Mouse (Mus musculus) lung, embryonic 14.5 days (tissue): ENCODE data around the gene Pip5k1c. TPM values are rescaled to one million over a fixed set of nuclear protein-coding genes. Genes with fewer than 3 reads are reported as not detected.
A peak's percentile ranks its signal among the peaks of the same experiment; 100 is the strongest.

Source experiments
- ATAC-seq: fragments of 200-750 bp; cut with Nextera tagmentation; 2 replicates; pipeline ENCODE4 v1.8.0; 2017; ENCODE audit warnings: mild to moderate bottlenecking, moderate TSS enrichment, moderate library complexity; ENCODE audit not compliant: insufficient read depth
- DNase-seq: peaks from one replicate; pipeline ENCODE4 v3.0.0-alpha.2; 2015
- H3K27ac ChIP-seq: fragments of 300-500 bp; sonication (generic); 2 replicates; pipeline ENCODE4 v1.5.1; 2014; ENCODE audit warnings: low read depth, mild to moderate bottlenecking, moderate library complexity
- H3K27me3 ChIP-seq: fragments of 300-500 bp; sonication (generic); 2 replicates; pipeline ENCODE4 v1.6.1; 2014; ENCODE audit warnings: low read length, control low read depth; ENCODE audit not compliant: insufficient read depth
- H3K36me3 ChIP-seq: fragments of 300-500 bp; sonication (generic); 2 replicates; pipeline ENCODE4 v1.6.1; 2014; ENCODE audit warnings: control low read depth; ENCODE audit not compliant: insufficient read depth
- H3K4me1 ChIP-seq: fragments of 300-500 bp; sonication (generic); 2 replicates; pipeline ENCODE4 v1.6.1; 2014; ENCODE audit warnings: antibody characterized with exemption, control low read depth; ENCODE audit not compliant: insufficient read depth
- H3K4me2 ChIP-seq: fragments of 300-500 bp; sonication (generic); 2 replicates; pipeline ENCODE4 v1.6.1; 2014; ENCODE audit warnings: mild to moderate bottlenecking
- H3K4me3 ChIP-seq: fragments of 300-500 bp; sonication (generic); 2 replicates; pipeline ENCODE4 v1.5.1; 2014; ENCODE audit warnings: low read depth, low read length
- H3K9ac ChIP-seq: fragments of 300-500 bp; sonication (generic); 2 replicates; pipeline ENCODE4 v1.6.1; 2014
- H3K9me3 ChIP-seq: fragments of 300-500 bp; sonication (generic); 2 replicates; pipeline ENCODE4 v1.6.1; 2016; ENCODE audit warnings: low read depth, low read length, control low read depth
- CTCF ChIP-seq: IDR thresholded peaks from 2 replicates; pipeline ENCODE4 v1.5.1; 2016; ENCODE audit warnings: antibody characterized with exemption, low read depth
- WGBS: fragments of 180-500 bp; shearing (Covaris S2); extraction: QIAGEN DNeasy Blood & Tissue Kit; methylation state at CpG from one replicate; pipeline ENCODE4 v1.1.7; 2014; 5-methylcytosine and 5-hydroxymethylcytosine counted together
- polyA plus RNA-seq: library from polyadenylated mRNA; unstranded; fragments of >200 nt; fragmentation: Nextera tagmentation; extraction: Ambion mirVana; gene quantifications from 2 replicates; pipeline ENCODE4 v1.2.1, GENCODE M21; 2014

Gene Pip5k1c
- polyA plus RNA-seq, 1 experiment from 2014 or later: 58.6 TPM

DNA sequence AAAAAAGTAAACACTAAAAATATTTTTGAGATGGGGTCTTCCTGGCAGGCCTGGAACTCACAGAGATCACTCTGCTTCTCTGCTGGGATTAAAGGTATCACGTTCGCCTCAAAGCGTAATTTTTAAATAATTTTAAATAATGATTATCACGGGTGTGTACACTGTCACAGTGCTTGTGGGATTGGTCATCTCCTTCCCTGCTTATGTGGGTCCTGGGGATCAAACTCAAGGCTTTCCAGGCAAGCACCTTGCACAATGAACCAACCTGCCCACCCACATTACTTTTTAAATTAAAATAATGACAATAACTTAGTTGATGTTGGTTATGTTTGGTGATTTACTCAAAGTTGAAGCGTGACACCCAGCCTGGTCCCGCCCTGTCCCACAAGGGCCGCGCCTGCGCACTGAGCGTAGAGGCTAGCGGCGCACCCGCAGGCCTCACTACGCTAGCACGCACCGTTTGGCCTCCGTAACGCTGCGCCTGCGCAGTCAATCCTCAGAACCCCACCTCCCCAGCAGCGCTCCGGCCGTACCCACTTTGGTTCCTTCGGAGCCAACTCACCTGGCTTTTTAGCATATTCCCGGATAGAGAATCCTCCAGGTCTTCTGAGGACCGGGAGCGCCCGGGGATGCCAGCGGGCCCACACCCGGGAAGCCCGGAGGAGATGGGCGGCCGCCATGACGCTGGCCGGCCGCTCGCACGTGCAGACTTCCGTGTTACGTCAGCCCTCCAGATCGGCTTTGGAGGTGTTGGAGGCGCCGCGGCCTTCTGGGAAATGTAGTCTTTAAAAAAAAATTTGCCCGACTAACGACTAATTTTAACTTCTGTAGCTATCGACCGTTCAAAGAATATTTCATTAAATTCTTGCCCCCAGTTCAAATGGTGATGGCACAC, 26.3 kb upstream of the Pip5k1c start, which contains the start of the genes Mrpl54 and Apba3:
Gene Mrpl54, minus strand, starts transcription at position 724 of the 895 bp plus-strand sequence.
Gene Apba3, plus strand, starts transcription at position 750 of the 895 bp plus-strand sequence.
- no peak for TF ChIP-seq CTCF
- Histone ChIP-seq H3K36me3 (peaks cover 45% of the 10 kb centered on the region), H3K4me1 (peaks cover 15% of the 10 kb centered on the region), H3K4me2 (peak within 1 kb of the TSS; percentile 88), H3K9me3 (no peaks in the 10 kb centered on the region), H3K27ac (peak within 1 kb of the TSS; percentile 85), H3K9ac (peak within 1 kb of the TSS; percentile 73), H3K27me3 (no peaks in the 10 kb centered on the region), H3K4me3 (peak within 1 kb of the TSS; percentile 64)
- DNase-seq (peak; percentile 99), ATAC-seq (peak; percentile 93)
- under 1% methylated on average over 48 of the region's 48 CpGs for WGBS

DNA sequence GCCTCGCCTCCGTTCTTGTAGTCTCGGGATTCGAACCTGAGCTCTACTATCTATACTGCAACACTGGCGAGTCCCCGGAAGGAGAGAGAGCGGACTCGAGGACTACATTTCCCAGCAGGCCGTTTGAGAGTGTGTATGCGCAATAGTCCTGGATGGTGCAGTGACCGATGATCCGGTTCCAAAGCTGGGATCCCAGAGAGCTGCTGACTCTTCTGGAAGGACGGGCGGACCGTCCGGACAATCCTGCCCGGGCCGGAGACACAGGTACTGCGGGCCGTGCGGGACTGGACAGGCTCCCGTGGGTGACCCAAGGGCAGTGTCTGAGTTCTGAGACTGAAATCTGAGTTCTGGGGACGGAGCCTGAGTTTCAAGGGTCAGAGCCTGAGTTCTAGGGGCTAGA, 24.7 kb upstream of the Pip5k1c start:
- TF ChIP-seq CTCF: no peak
- no peaks in the 10 kb centered on the region for H3K27me3 ChIP-seq
- ATAC-seq (peak; percentile 56), DNase-seq (peak; percentile 94)
- peak overlapping the region; percentile 87 for H3K4me2 ChIP-seq
- peak overlapping the region; percentile 69 for H3K9ac ChIP-seq
- 3% methylated on average over 23 of the region's 23 CpGs for WGBS
- peaks cover 52% of the 10 kb centered on the region for H3K36me3 ChIP-seq
- H3K4me1 ChIP-seq: peaks cover 15% of the 10 kb centered on the region
- H3K9me3 ChIP-seq: no peaks in the 10 kb centered on the region
- H3K27ac ChIP-seq: peak overlapping the region; percentile 4; the same call in 1 of the 2 replicates
- peak overlapping the region; percentile 56 for H3K4me3 ChIP-seq

DNA sequence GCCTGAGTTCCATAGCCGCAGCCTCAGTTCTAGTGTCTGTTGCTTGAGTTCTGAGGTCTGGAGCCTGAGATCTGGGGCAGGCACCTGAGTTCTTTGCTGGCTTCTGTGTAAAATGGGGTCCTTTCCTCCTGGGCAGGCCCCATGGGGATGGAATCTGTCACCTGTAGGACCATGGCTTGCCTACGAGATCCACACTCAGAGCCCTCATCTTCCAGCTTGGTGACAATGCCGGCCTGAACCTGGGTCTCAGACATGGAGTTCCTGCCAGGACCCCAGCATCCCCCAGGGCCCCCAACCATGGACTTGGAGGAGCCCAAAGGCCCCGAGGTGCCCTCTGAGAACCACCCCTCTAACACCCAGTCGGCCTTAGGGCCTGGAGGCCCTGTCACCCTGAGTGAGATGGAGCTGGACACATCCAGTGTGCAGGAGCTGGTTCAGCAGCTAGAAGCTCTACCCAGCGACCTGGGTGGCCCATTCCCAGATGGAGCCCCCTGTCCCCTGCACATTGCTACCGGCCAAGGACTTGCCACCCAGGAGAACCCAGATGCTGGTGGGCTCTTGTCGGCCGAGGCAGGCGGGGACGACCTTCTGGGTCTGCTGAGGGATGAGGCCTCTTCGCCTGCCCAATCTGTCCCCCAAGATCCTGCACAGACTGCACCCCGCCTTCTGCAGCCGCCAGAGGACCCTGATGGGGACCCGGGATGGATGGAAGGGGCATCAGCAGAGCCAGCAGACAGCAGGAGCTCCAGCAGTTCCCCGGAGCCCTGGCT, 23.9 kb upstream of the Pip5k1c start:
- no peak for ATAC-seq

DNA sequence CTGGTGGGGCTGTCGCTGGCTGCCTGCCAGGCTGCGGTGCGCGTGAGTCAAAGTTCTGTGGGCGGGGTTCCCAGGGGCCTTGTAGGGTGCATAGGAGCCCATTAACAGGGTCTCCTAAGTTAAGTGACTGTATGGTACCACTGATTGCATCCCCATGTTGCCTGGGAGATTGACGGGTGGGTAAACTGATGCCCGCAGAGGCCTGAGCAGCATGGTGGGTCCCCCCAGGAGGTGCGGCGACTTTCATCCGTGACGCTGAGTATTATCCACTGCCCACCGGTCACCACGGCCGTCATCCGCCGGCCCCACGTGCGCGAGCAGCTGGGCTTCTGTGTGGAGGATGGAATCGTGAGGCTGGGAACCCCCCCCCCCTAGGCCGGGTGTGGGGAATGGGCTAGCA, 20.4 kb upstream of the Pip5k1c start:
- TF ChIP-seq CTCF: no peak
- H3K36me3 ChIP-seq: peaks cover 42% of the 10 kb centered on the region
- H3K4me2 ChIP-seq: no peak overlapping the region
- 93% methylated on average over 21 of the region's 21 CpGs for WGBS
- H3K27ac ChIP-seq: no peak overlapping the region
- no peaks in the 10 kb centered on the region for H3K27me3 ChIP-seq
- no peak overlapping the region for H3K9ac ChIP-seq
- H3K4me1 ChIP-seq: peaks cover 7% of the 10 kb centered on the region; the same call in 1 of the 2 replicates
- DNase-seq (no peak), ATAC-seq (no peak)
- H3K4me3 ChIP-seq: no peak overlapping the region
- no peaks in the 10 kb centered on the region for H3K9me3 ChIP-seq

More for the DNA sequence above, 23.9 kb upstream of the Pip5k1c start:
- Histone ChIP-seq H3K27me3 (no peaks in the 10 kb centered on the region), H3K9ac (peak overlapping the region; percentile 69), H3K27ac (0 out of 2 replicates have a peak overlapping the region, but pooled peaks have one; percentile 4), H3K4me2 (peak overlapping the region; percentile 87), H3K36me3 (peaks cover 52% of the 10 kb centered on the region), H3K4me3 (peak overlapping the region; percentile 56), H3K9me3 (no peaks in the 10 kb centered on the region), H3K4me1 (peaks cover 15% of the 10 kb centered on the region)
- DNase-seq: no peak
- WGBS: 74% methylated on average over 16 of the region's 16 CpGs
- TF ChIP-seq CTCF: no peak

DNA sequence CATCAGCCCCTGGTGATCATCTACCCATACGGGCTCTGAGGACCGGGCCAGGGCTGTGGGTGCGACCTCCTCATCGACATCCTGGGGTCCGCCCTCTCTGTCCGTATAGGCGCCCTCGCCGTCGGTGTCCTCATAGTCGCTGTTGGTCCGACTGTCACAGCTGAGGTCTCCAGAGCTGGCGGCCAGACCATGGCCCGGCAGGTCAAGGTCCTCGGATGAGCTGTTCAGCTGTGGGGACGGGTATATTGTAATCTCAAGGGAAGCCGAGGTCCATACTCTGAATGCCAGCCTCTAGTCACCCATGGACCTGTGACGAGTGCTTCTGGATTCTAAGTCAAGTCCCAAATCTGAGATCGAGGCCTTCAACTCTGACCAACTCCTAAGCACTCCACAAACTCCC, 18.9 kb upstream of the Pip5k1c start:
- 87% methylated on average over 19 of the region's 19 CpGs for WGBS
- Histone ChIP-seq H3K4me1 (peaks cover 1% of the 10 kb centered on the region; the same call in 1 of the 2 replicates), H3K36me3 (peaks cover 42% of the 10 kb centered on the region), H3K9me3 (no peaks in the 10 kb centered on the region), H3K27ac (no peak overlapping the region), H3K9ac (no peak overlapping the region), H3K27me3 (no peaks in the 10 kb centered on the region), H3K4me3 (no peak overlapping the region), H3K4me2 (no peak overlapping the region)
- TF ChIP-seq CTCF: no peak
- ATAC-seq (no peak), DNase-seq (no peak)

DNA sequence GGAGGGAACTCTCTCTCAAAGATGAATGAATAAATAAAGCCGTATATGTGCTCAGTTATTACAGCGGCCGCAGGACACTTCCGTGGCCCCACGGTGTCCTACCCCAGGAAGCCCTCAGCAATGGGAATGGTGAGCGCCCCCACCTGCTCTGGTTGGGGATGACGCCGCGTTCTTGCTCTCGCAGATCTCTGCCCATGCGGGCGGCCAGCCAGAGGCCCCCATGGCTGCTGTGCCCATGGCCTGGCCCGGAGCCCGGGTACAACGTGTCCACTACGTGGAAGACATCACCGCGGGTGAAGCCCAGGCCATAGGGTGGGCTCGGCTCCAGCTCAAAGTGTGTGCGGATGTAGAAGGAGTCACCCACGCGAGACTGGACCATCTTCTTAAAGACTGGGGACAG, 15.1 kb upstream of the Pip5k1c start:
- TF ChIP-seq CTCF: 0 out of 2 replicates have a peak, but pooled peaks have one; percentile 5
- ATAC-seq (no peak), DNase-seq (no peak)
- Histone ChIP-seq H3K4me2 (no peak overlapping the region), H3K4me3 (no peak overlapping the region), H3K4me1 (no peaks in the 10 kb centered on the region), H3K9ac (no peak overlapping the region), H3K27me3 (peaks cover 9% of the 10 kb centered on the region), H3K9me3 (no peaks in the 10 kb centered on the region), H3K27ac (no peak overlapping the region), H3K36me3 (peaks cover 19% of the 10 kb centered on the region; the same call in 1 of the 2 replicates)
- WGBS: 71% methylated on average over 22 of the region's 22 CpGs
